Mouse (Mus musculus) intestine, postnatal 0 days (tissue): ENCODE measurements at regions not wholly inside any gene's neighbourhood (a gene's known extent, or its start where the extent isn't known, plus 50 kb on each side); places are given as distances from the start of the nearest gene placed in this dataset.

Experiments
- ATAC-seq: fragments of 200-750 bp; cut with Nextera tagmentation; 2 replicates; pipeline ENCODE4 v1.8.0; 2017; ENCODE audit warnings: mild to moderate bottlenecking, moderate TSS enrichment, moderate library complexity
- H3K27ac ChIP-seq: fragments of 300-500 bp; sonication (generic); 2 replicates; pipeline ENCODE4 v1.5.1; 2014; ENCODE audit warnings: mild to moderate bottlenecking, low read depth, low read length, moderate library complexity
- H3K27me3 ChIP-seq: fragments of 300-500 bp; sonication (generic); replicated peaks from 2 replicates; pipeline ENCODE4 v1.6.1; 2014; ENCODE audit warnings: low read length, mixed read lengths; ENCODE audit not compliant: control insufficient read depth, insufficient read depth
- H3K36me3 ChIP-seq: fragments of 300-500 bp; sonication (generic); 2 replicates; pipeline ENCODE4 v1.6.1; 2014; ENCODE audit warnings: mild to moderate bottlenecking, moderate library complexity; ENCODE audit not compliant: control insufficient read depth, insufficient read depth
- H3K4me1 ChIP-seq: fragments of 300-500 bp; sonication (generic); replicated peaks from 2 replicates; pipeline ENCODE4 v1.6.1; 2014; ENCODE audit warnings: antibody characterized with exemption, low read length, mixed read lengths; ENCODE audit not compliant: control insufficient read depth, insufficient read depth
- H3K4me2 ChIP-seq: fragments of 300-500 bp; sonication (generic); replicated peaks from 2 replicates; pipeline ENCODE4 v1.6.1; 2014; ENCODE audit warnings: low read depth, mild to moderate bottlenecking, moderate library complexity
- H3K4me3 ChIP-seq: fragments of 300-500 bp; sonication (generic); 2 replicates; pipeline ENCODE4 v1.5.1; 2014; ENCODE audit warnings: low read depth, low read length
- H3K9ac ChIP-seq: fragments of 300-500 bp; sonication (generic); 2 replicates; pipeline ENCODE4 v1.6.1; 2014; ENCODE audit warnings: mild to moderate bottlenecking, low read depth, low read length
- H3K9me3 ChIP-seq: fragments of 300-500 bp; sonication (generic); 2 replicates; pipeline ENCODE4 v1.6.1; 2016; ENCODE audit warnings: mixed run types; ENCODE audit not compliant: control insufficient read depth
- CTCF ChIP-seq: sonication (generic); IDR thresholded peaks from 2 replicates; pipeline ENCODE4 v1.5.1; 2016; ENCODE audit warnings: low read depth, mild to moderate bottlenecking, control low read depth, antibody characterized with exemption, moderate library complexity
- WGBS: fragments of 180-500 bp; shearing (Covaris S2); extraction: QIAGEN DNeasy Blood & Tissue Kit; methylation state at CpG from one replicate; pipeline ENCODE4 v1.1.7; 2014; 5-methylcytosine and 5-hydroxymethylcytosine counted together

DNA sequence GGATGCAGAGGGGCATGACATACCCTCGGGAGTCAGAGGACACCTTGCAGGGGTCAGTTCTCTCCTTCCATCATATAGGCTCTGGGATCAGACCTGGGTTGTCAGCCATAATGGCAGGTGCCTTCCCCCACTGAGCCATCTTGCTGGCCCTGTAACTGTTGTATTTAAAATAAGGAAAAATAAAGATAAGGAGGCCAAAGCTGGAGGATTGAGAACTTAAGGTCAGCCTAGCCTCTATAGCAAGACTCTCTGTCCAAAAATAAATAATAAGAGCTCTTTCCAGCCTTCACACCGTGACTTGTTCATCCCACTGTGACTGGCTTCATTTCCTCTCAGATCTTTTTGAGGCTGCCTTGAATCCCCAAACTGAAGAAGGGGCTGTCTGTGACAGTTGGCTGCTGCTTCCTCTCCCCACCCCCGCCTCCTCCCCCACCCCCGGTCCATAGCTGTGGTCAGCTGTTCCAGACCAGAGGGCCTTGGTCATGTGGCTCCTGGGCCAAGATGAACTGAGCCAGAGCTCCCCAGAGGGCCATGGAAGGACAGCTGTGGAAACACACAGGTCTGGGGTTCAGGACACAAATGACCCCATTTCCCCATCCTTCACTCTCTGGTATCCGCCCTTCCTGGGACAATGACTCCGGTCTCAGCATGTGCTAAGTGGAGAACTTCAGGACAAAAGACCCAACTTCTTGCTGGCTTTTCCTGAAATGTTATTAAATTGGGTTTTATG, 81.6 kb upstream of the Errfi1 start:
- Histone ChIP-seq H3K4me3 (no peak overlapping the region), H3K9me3 (peaks cover 5% of the 10 kb centered on the region; the same call in 1 of the 2 replicates), H3K9ac (no peak overlapping the region), H3K4me1 (no peaks in the 10 kb centered on the region), H3K4me2 (no peak overlapping the region), H3K36me3 (no peaks in the 10 kb centered on the region), H3K27ac (no peak overlapping the region), H3K27me3 (no peaks in the 10 kb centered on the region)
- no peak for TF ChIP-seq CTCF
- 73% methylated on average over 6 of the region's 6 CpGs for WGBS
- ATAC-seq, result no peak

GRCm38 (mm10) chr4:150771469-150771868, 82.2 kb upstream of the Errfi1 start:
- no peak for ATAC-seq
- peaks cover 5% of the 10 kb centered on the region; the same call in 1 of the 2 replicates for H3K9me3 ChIP-seq
- no peak overlapping the region for H3K9ac ChIP-seq
- H3K4me2 ChIP-seq, result no peak overlapping the region
- H3K36me3 ChIP-seq, result no peaks in the 10 kb centered on the region
- no peaks in the 10 kb centered on the region for H3K27me3 ChIP-seq
- 69% methylated on average over 2 of the region's 2 CpGs for WGBS
- H3K4me3 ChIP-seq, result no peak overlapping the region
- H3K27ac ChIP-seq, result no peak overlapping the region
- no peaks in the 10 kb centered on the region for H3K4me1 ChIP-seq
- TF ChIP-seq CTCF, result no peak

DNA sequence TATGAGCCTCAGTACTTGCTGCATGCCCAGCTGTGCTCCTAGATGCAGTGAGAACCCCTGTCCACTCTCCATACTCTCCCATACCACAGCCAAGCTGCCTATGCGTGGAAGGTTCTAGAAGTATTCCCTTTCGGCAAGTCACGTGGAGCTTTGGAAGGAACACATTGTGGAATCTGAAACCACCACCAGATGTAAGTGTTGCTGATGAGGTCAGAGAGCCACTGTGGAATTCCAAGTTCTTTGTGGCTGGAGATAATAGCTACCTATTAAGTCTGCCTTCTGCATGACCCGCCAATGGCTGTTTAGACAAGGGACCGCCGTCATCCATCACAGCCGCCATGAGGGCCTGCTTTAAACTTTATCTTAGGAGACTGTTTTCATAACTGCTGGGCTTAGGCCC, 84.7 kb upstream of the Errfi1 start:
- Histone ChIP-seq H3K36me3 (no peaks in the 10 kb centered on the region), H3K4me2 (no peak overlapping the region), H3K9me3 (peaks cover under 1% of the 10 kb centered on the region; the same call in 1 of the 2 replicates), H3K4me3 (no peak overlapping the region), H3K4me1 (no peaks in the 10 kb centered on the region), H3K9ac (no peak overlapping the region), H3K27me3 (no peaks in the 10 kb centered on the region), H3K27ac (no peak overlapping the region)
- no peak for ATAC-seq
- no peak for TF ChIP-seq CTCF
- 69% methylated on average over 7 of the region's 7 CpGs for WGBS

DNA sequence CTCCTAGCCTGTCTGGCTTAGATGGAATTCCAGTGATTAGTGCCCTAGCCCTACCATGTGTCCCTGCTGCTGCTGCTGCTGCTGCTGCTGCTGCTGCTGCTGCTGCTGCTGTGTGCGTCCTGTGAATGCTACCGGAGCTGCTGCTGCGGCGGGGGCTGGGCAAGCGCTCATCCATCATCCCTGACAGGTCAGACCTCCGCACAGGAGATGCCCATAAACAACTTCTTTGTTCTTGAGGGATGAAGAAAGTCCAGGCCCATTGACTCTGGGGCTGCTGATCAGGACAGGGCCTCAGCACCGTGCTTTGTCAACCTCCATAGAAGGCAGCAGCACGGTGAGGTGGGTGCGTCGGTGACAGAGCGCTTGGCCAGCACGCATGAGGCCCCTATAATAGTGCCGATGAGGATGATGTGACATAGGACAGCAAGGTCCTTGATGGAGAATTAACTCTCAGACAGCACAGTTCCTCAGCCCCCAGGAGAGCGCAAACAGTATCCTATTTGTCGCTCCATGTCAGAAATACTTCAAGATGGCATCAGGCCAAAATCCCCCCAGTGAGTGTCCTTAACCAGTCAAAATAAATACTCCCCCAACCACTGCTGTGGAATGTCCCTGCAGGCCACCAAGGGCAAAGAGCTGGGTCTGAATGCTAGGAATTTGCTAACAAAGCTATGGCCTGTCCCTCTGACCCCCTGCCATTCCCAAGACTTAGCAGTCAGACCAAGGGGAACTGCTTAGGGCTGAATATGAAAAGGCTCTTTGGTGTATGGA, 95.1 kb upstream of the Errfi1 start:
- 30% methylated on average over 15 of the region's 15 CpGs for WGBS
- Histone ChIP-seq H3K9ac (no peak overlapping the region), H3K36me3 (no peaks in the 10 kb centered on the region), H3K9me3 (no peaks in the 10 kb centered on the region), H3K27ac (peak overlapping the region; percentile 50; the same call in 1 of the 2 replicates), H3K4me1 (no peaks in the 10 kb centered on the region), H3K4me2 (peak overlapping the region; percentile 10; the same call in 1 of the 2 replicates), H3K27me3 (no peaks in the 10 kb centered on the region), H3K4me3 (no peak overlapping the region)
- ATAC-seq, result no peak; the same call in 1 of the 2 replicates
- no peak for TF ChIP-seq CTCF

DNA sequence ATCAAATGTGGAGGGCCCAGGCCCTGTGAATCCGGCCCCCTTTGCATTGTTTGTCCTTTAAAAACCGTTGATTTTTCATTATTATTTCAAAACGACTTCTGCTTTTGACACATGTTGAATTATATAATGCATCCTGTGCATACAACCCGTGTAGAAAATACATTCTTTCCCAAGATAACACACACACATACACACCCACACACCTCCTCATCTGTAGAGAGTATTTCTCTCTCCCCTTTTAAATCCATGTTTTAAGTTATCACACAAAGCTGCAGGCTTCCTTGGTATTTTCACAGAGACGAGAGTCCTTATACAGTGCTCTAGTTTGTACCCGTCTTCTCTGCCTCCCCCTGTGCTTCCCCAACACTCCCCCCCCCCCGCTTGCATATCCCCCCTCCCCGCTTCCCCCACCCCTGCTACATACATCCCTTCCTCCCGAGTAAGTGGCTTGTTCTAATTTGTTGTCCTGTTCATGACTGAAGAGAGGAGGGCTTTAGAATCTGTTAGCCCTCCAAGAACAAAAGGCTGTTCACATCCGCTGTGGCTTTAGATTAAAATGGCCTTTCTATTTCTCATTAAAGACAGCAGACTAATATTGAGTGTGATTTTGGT, 95.8 kb upstream of the Errfi1 start:
- Histone ChIP-seq H3K9me3 (no peaks in the 10 kb centered on the region), H3K27me3 (no peaks in the 10 kb centered on the region), H3K4me2 (no peak overlapping the region), H3K27ac (0 out of 2 replicates have a peak overlapping the region, but pooled peaks have one; percentile 50), H3K4me1 (no peaks in the 10 kb centered on the region), H3K36me3 (no peaks in the 10 kb centered on the region), H3K4me3 (no peak overlapping the region), H3K9ac (no peak overlapping the region)
- TF ChIP-seq CTCF, result no peak
- WGBS, result 60% methylated on average over 10 of the region's 10 CpGs
- no peak for ATAC-seq

- Histone ChIP-seq H3K9ac (no peak overlapping the region), H3K27ac (no peak overlapping the region)
- ATAC-seq, result no peak
Measured at GRCm38 (mm10) chr4:150757291-150757741, 96.4 kb upstream of the Errfi1 start.

More at GRCm38 (mm10) chr4:150757291-150757741, 96.4 kb upstream of the Errfi1 start:
- peak; percentile 60 for TF ChIP-seq CTCF
- 84% methylated on average over 10 of the region's 10 CpGs for WGBS
- Histone ChIP-seq H3K27me3 (no peaks in the 10 kb centered on the region), H3K4me3 (no peak overlapping the region), H3K4me2 (no peak overlapping the region), H3K36me3 (no peaks in the 10 kb centered on the region), H3K9me3 (no peaks in the 10 kb centered on the region), H3K4me1 (no peaks in the 10 kb centered on the region)
